Mouse (Mus musculus) CH12.LX (cell line): ENCODE measurements at regions not wholly inside any gene's neighbourhood (a gene's known extent, or its start where the extent isn't known, plus 50 kb on each side); places are given as distances from the start of the nearest gene placed in this dataset.

ENCODE experiments used
- DNase-seq: peaks from one replicate; pipeline ENCODE4 v3.0.0-alpha.2; 2013; ENCODE audit errors: extremely low read depth
- H3K27ac ChIP-seq: 2 replicates; pipeline ENCODE4 v1.5.1; 2012; ENCODE audit warnings: low read depth, mild to moderate bottlenecking, control low read depth, moderate library complexity; ENCODE audit not compliant: insufficient read depth
- H3K27me3 ChIP-seq: replicated peaks from 2 replicates; pipeline ENCODE3; 2012; ENCODE audit warnings: inconsistent platforms
- H3K36me3 ChIP-seq, 2 experiments: replicated peaks in 1 of 2; 2 replicates each; pipeline versions ENCODE3 to v1.6.1; 2012; ENCODE audit warnings: inconsistent platforms in 1 of 2, low read length in 1 of 2, mild to moderate bottlenecking in 1 of 2, mixed read lengths in 1 of 2, moderate library complexity in 1 of 2; ENCODE audit not compliant: control insufficient read depth in 1 of 2, insufficient read depth in 1 of 2
- H3K4me1 ChIP-seq, 2 experiments: 2 replicates each; pipeline ENCODE4 v1.6.1; 2012; ENCODE audit warnings: inconsistent platforms in 1 of 2, moderate library complexity in 1 of 2; ENCODE audit not compliant: insufficient read depth in 2 of 2, control insufficient read depth in 1 of 2
- H3K4me2 ChIP-seq: 2 replicates; pipeline ENCODE4 v1.6.1; 2012; ENCODE audit warnings: low read depth, mild to moderate bottlenecking, control low read depth; ENCODE audit not compliant: poor library complexity, insufficient read depth, severe bottlenecking
- H3K4me3 ChIP-seq, 3 experiments: fragments of 150-350 bp in 1 of 3; sonication (generic) in 1 of 3; replicated peaks in 1 of 3; 2 replicates each; pipeline versions ENCODE3 to v1.5.1; 2011 to 2012; ENCODE audit warnings: low read depth in 2 of 3, low read length in 2 of 3, mild to moderate bottlenecking in 2 of 3, moderate library complexity in 2 of 3, control low read depth in 1 of 3, improper control_type of control experiment in 1 of 3, inconsistent platforms in 1 of 3, mixed read lengths in 1 of 3; ENCODE audit not compliant: poor library complexity in 1 of 3
- H3K79me2 ChIP-seq: replicated peaks from 2 replicates; pipeline ENCODE4 v1.6.1; 2012; ENCODE audit warnings: mild to moderate bottlenecking, moderate library complexity; ENCODE audit not compliant: control insufficient read depth, poor library complexity, insufficient read depth, severe bottlenecking; ENCODE audit errors: extremely low read depth
- H3K9ac ChIP-seq: 2 replicates; pipeline ENCODE4 v1.6.1; 2012; ENCODE audit warnings: low read depth, mild to moderate bottlenecking, control low read depth, moderate library complexity; ENCODE audit not compliant: insufficient read depth
- H3K9me3 ChIP-seq: replicated peaks from 2 replicates; pipeline ENCODE3; 2012; ENCODE audit warnings: low read length, inconsistent platforms, mixed read lengths
- BHLHE40 ChIP-seq: IDR thresholded peaks from 2 replicates; pipeline ENCODE4 v1.6.1; 2011; ENCODE audit warnings: mild to moderate bottlenecking, low read depth, low read length, improper control_type of control experiment
- CHD1 ChIP-seq: IDR thresholded peaks from 2 replicates; pipeline ENCODE4 v1.6.1; 2012; ENCODE audit warnings: low read depth, low read length, improper control_type of control experiment, inconsistent platforms
- CTCF ChIP-seq, 2 experiments: IDR thresholded peaks in 1 of 2; conservative IDR thresholded peaks in 1 of 2; 2 replicates each; pipeline ENCODE4 v1.5.1; 2011 to 2012; ENCODE audit warnings: low read depth in 2 of 2, low read length in 2 of 2, improper control_type of control experiment in 1 of 2, inconsistent platforms in 1 of 2, mild to moderate bottlenecking in 1 of 2, moderate library complexity in 1 of 2
- E2F4 ChIP-seq: IDR thresholded peaks from 2 replicates; pipeline ENCODE4 v1.6.1; 2011; ENCODE audit warnings: low read depth, low read length, improper control_type of control experiment; ENCODE audit not compliant: insufficient replicate concordance
- ETS1 ChIP-seq: conservative IDR thresholded peaks from 2 replicates; pipeline ENCODE4 v1.6.1; 2012; ENCODE audit warnings: low read depth, mild to moderate bottlenecking, inconsistent platforms, low read length, improper control_type of control experiment, moderate library complexity
- HCFC1 ChIP-seq: IDR thresholded peaks from 2 replicates; pipeline ENCODE4 v1.6.1; 2012; ENCODE audit warnings: low read depth, mild to moderate bottlenecking, inconsistent platforms, low read length, improper control_type of control experiment
- IRF4 ChIP-seq: IDR thresholded peaks from 2 replicates; pipeline ENCODE4 v1.6.1; 2014; ENCODE audit warnings: low read depth, mild to moderate bottlenecking, inconsistent platforms, low read length, improper control_type of control experiment
- JUN ChIP-seq: IDR thresholded peaks from 2 replicates; pipeline ENCODE4 v1.6.1; 2011; ENCODE audit warnings: low read depth, mild to moderate bottlenecking, low read length, improper control_type of control experiment, moderate library complexity; ENCODE audit not compliant: insufficient read depth
- MAFK ChIP-seq: IDR thresholded peaks from 2 replicates; pipeline ENCODE4 v1.6.1; 2011; ENCODE audit warnings: low read length, improper control_type of control experiment; ENCODE audit not compliant: insufficient replicate concordance
- MAX ChIP-seq: IDR thresholded peaks from 2 replicates; pipeline ENCODE4 v1.6.1; 2011; ENCODE audit warnings: low read length, improper control_type of control experiment
- MAZ ChIP-seq: IDR thresholded peaks from 2 replicates; pipeline ENCODE4 v1.6.1; 2012; ENCODE audit warnings: low read depth, mild to moderate bottlenecking, inconsistent platforms, low read length, improper control_type of control experiment, moderate library complexity
- MEF2A ChIP-seq: IDR thresholded peaks from 2 replicates; pipeline ENCODE4 v1.6.1; 2014; ENCODE audit warnings: low read depth, mild to moderate bottlenecking, inconsistent platforms, low read length, improper control_type of control experiment, borderline replicate concordance
- MXI1 ChIP-seq: IDR thresholded peaks from 2 replicates; pipeline ENCODE4 v1.6.1; 2011; ENCODE audit warnings: mild to moderate bottlenecking, low read depth, low read length, improper control_type of control experiment
- PAX5 ChIP-seq: IDR thresholded peaks from 2 replicates; pipeline ENCODE4 v1.6.1; 2012; ENCODE audit warnings: low read length, inconsistent platforms, mixed read lengths
- POLR2A ChIP-seq: IDR thresholded peaks from 2 replicates; pipeline ENCODE4 v1.6.1; 2011; ENCODE audit warnings: low read depth, mild to moderate bottlenecking, improper control_type of control experiment, low read length
- POLR2AphosphoS2 ChIP-seq: IDR thresholded peaks from 2 replicates; pipeline ENCODE4 v1.6.1; 2011; ENCODE audit warnings: low read depth, low read length, improper control_type of control experiment
- RAD21 ChIP-seq: IDR thresholded peaks from 2 replicates; pipeline ENCODE4 v1.6.1; 2011; ENCODE audit warnings: low read depth, mild to moderate bottlenecking, low read length, improper control_type of control experiment, moderate library complexity
- RCOR1 ChIP-seq: conservative IDR thresholded peaks from 2 replicates; pipeline ENCODE4 v1.6.1; 2012; ENCODE audit warnings: low read depth, mild to moderate bottlenecking, inconsistent platforms, low read length, improper control_type of control experiment
- SIN3A ChIP-seq: IDR thresholded peaks from 2 replicates; pipeline ENCODE4 v1.6.1; 2012; ENCODE audit warnings: low read length, improper control_type of control experiment, inconsistent platforms
- SMC3 ChIP-seq: IDR thresholded peaks from 2 replicates; pipeline ENCODE4 v1.6.1; 2011; ENCODE audit warnings: low read depth, low read length, improper control_type of control experiment
- USF1 ChIP-seq: IDR thresholded peaks from 2 replicates; pipeline ENCODE4 v1.6.1; 2014; ENCODE audit warnings: low read depth, mild to moderate bottlenecking, inconsistent platforms, low read length, improper control_type of control experiment
- ZC3H11A ChIP-seq: IDR thresholded peaks from 2 replicates; pipeline ENCODE4 v1.6.1; 2012; ENCODE audit warnings: low read depth, mild to moderate bottlenecking, inconsistent platforms, low read length, improper control_type of control experiment
- ZKSCAN1 ChIP-seq: IDR thresholded peaks from 2 replicates; pipeline ENCODE4 v1.6.1; 2012; ENCODE audit warnings: low read depth, inconsistent platforms, low read length, improper control_type of control experiment, borderline replicate concordance
- dilution Hi-C: fragments of 300-500 bp; cut with MboI; formaldehyde crosslinking; loops from 2 replicates; pipeline ENCODE4 v1.14.3; 2020; ENCODE audit warnings: low sequenced_read_pairs; ENCODE audit not compliant: extremely low pct_unique_long_range_greater_than_20kb, extremely low pct_ligation_motif_present
- in situ Hi-C: fragments of 300-500 bp; cut with MboI; formaldehyde crosslinking; loops from 3 replicates; pipeline ENCODE4 v1.14.3; 2019; ENCODE audit warnings: low sequenced_read_pairs, low pct_ligation_motif_present, low pct_unique_long_range_greater_than_20kb, mixed read lengths

GRCm38 (mm10) chr2:50498713-50499112, 202.1 kb upstream of the Mmadhc start:
- TF ChIP-seq IRF4 (no peak), MAZ (no peak), ZC3H11A (no peak), E2F4 (no peak), SIN3A (no peak), MAFK (no peak), POLR2AphosphoS2 (no peak), JUN (no peak), RCOR1 (no peak), RAD21 (no peak), BHLHE40 (no peak), MEF2A (no peak), MAX (no peak), CTCF (conservative IDR thresholded peaks at IDR 0.05 in 1 of 2, IDR thresholded peaks at IDR 0.05 in 1 of 2; ENCODE audit: low read depth in 2 of 2, low read length in 2 of 2) (no peak), ETS1 (no peak)
- Histone ChIP-seq H3K79me2 (no peaks in the 10 kb centered on the region), H3K27ac (no peak overlapping the region), H3K4me2 (no peak overlapping the region), H3K4me1 (peaks cover 0 to 8% of the 10 kb centered on the region in 2 experiments; a peak in 2 of 4 replicates), H3K36me3 (no peaks in the 10 kb centered on the region), H3K9me3 (no peaks in the 10 kb centered on the region), H3K9ac (no peak overlapping the region), H3K4me3 (no peak overlapping the region), H3K27me3 (no peaks in the 10 kb centered on the region)
- no peak for DNase-seq
- in situ Hi-C loops: no loop called here
- dilution Hi-C loops: no loop called here

- no peak overlapping the region for H3K9ac ChIP-seq
- DNase-seq: no peak
- no peaks in the 10 kb centered on the region for H3K9me3 ChIP-seq
- peaks cover 0 to 11% of the 10 kb centered on the region in 2 experiments; a peak in 2 of 4 replicates for H3K4me1 ChIP-seq
- H3K36me3 ChIP-seq: no peaks in the 10 kb centered on the region
- H3K27me3 ChIP-seq: no peaks in the 10 kb centered on the region
- in situ Hi-C loops (no loop called here), dilution Hi-C loops (no loop called here)
- no peaks in the 10 kb centered on the region for H3K79me2 ChIP-seq
- H3K4me3 ChIP-seq: no peak overlapping the region
- H3K27ac ChIP-seq: no peak overlapping the region
- no peak overlapping the region for H3K4me2 ChIP-seq
- no peak for TF ChIP-seq ZKSCAN1
- no peak for TF ChIP-seq BHLHE40
- TF ChIP-seq ETS1: no peak
- no peak for TF ChIP-seq MXI1
- no peak for TF ChIP-seq MAZ
- no peak for TF ChIP-seq SIN3A
- TF ChIP-seq PAX5: no peak
- no peak for TF ChIP-seq MEF2A
- no peak for TF ChIP-seq USF1
- TF ChIP-seq IRF4: no peak
- no peak for TF ChIP-seq POLR2A
- TF ChIP-seq MAFK: no peak
- TF ChIP-seq SMC3: no peak
- no peak for TF ChIP-seq E2F4
- TF ChIP-seq HCFC1: no peak
- no peak for TF ChIP-seq CHD1
Measured at GRCm38 (mm10) chr2:50496057-50496433, 199.4 kb upstream of the Mmadhc start.
